25 mouse cellular contexts compared by ENCODE assay signal in the genomic region with DNA sequence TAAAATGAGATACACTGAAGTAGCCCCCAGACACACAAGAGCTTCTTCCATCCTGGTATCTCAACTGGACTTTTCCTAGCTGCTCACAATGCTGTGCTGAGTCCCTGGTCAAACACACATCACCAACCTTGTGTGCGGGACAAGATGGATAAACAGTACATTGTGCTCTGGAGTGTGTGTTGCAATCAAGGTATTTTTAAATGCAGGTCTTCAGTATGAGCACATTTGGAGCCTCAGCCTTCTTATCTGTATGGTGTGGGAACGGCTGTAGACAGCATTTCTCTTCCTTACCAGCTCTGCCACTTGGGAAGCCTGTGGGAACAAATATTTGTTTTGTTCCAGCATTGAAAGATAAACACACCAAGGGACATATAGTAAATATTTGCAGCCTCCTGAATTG.
A peak's percentile ranks its signal among the peaks of the same experiment; 100 is the strongest.
DNase-seq lines count a peak whose midpoint lies in the region; ATAC-seq and TF ChIP-seq lines count a peak whose summit lies in the region.
"Had no signal": no experiment of that assay in that cellular context is flagged by ENCODE, and none has a peak within 500 bp of the region (broad histone marks: within the 10 kb centered on the region; RNA-seq: fewer than 3 reads in every experiment).

No protein-coding gene starts in this region.

- no peaks in the 10 kb centered on the region for H3K36me3 ChIP-seq in liver, adult 2 months (ENCODE audit: control insufficient read depth, insufficient read depth, low read length)
- H3K36me3 ChIP-seq in liver, embryonic 12.5 days = no peaks in the 10 kb centered on the region
- no peaks in the 10 kb centered on the region for H3K36me3 ChIP-seq in lung, postnatal 0 days (ENCODE audit: insufficient read depth, low read length)
- H3K36me3 ChIP-seq in liver, postnatal 0 days (replicated peaks; ENCODE audit: insufficient read depth, low read length) = no peaks in the 10 kb centered on the region
- H3K36me3 ChIP-seq: embryonic facial prominence, embryonic 10.5 days; embryonic facial prominence, embryonic 13.5 days; forebrain, embryonic 12.5 days; forebrain, embryonic 15.5 days; heart, embryonic 10.5 days; heart, embryonic 13.5 days; hindbrain, embryonic 12.5 days; hindbrain, embryonic 15.5 days had no signal

- peaks cover 25% of the 10 kb centered on the region for H3K4me1 ChIP-seq in liver, adult 2 months (ENCODE audit: control insufficient read depth, insufficient read depth, low read length)
- H3K4me1 ChIP-seq in liver, embryonic 12.5 days = 0 out of 2 replicates have a peak, but pooled peaks cover 2% of the 10 kb centered on the region
- H3K4me1 ChIP-seq in lung, postnatal 0 days (ENCODE audit: insufficient read depth, low read depth, low read length) = no peaks in the 10 kb centered on the region
- H3K4me1 ChIP-seq in liver, postnatal 0 days (ENCODE audit: insufficient read depth) = peaks cover 10% of the 10 kb centered on the region
- H3K4me1 ChIP-seq: embryonic facial prominence, embryonic 10.5 days; embryonic facial prominence, embryonic 13.5 days; forebrain, embryonic 12.5 days; forebrain, embryonic 15.5 days; hindbrain, embryonic 12.5 days; hindbrain, embryonic 15.5 days had no signal

- H3K27me3 ChIP-seq in liver, adult 2 months (ENCODE audit: control insufficient read depth, insufficient read depth, low read length) = no peaks in the 10 kb centered on the region
- no peaks in the 10 kb centered on the region for H3K27me3 ChIP-seq in liver, embryonic 12.5 days (replicated peaks)
- H3K27me3 ChIP-seq in lung, postnatal 0 days (replicated peaks; ENCODE audit: insufficient read depth, low read length) = no peaks in the 10 kb centered on the region
- no peaks in the 10 kb centered on the region for H3K27me3 ChIP-seq in liver, postnatal 0 days (ENCODE audit: insufficient read depth, low read length)
- H3K27me3 ChIP-seq: embryonic facial prominence, embryonic 13.5 days; forebrain, embryonic 12.5 days; forebrain, embryonic 15.5 days; heart, embryonic 13.5 days; hindbrain, embryonic 12.5 days; hindbrain, embryonic 15.5 days had no signal

- no peak overlapping the region for H3K4me3 ChIP-seq in liver, adult 2 months (ENCODE audit: insufficient read depth, low read depth, low read length)
- H3K4me3 ChIP-seq in liver, embryonic 12.5 days = no peak overlapping the region
- H3K4me3 ChIP-seq in lung, postnatal 0 days (ENCODE audit: low read depth, low read length) = no peak overlapping the region
- H3K4me3 ChIP-seq in liver, postnatal 0 days (ENCODE audit: low read depth, low read length) = no peak overlapping the region
- H3K4me3 ChIP-seq: embryonic facial prominence, embryonic 10.5 days; embryonic facial prominence, embryonic 13.5 days; erythroblast, embryonic 14.5 days; forebrain, embryonic 12.5 days; forebrain, embryonic 15.5 days; heart, embryonic 10.5 days; heart, embryonic 13.5 days; hindbrain, embryonic 12.5 days; hindbrain, embryonic 15.5 days had no signal

- H3K4me2 ChIP-seq in liver, embryonic 12.5 days = no peak overlapping the region
- no peak overlapping the region for H3K4me2 ChIP-seq in lung, postnatal 0 days (replicated peaks; ENCODE audit: low read depth, low read length)
- H3K4me2 ChIP-seq in liver, postnatal 0 days (ENCODE audit: low read depth, low read length) = no peak overlapping the region
- H3K4me2 ChIP-seq: embryonic facial prominence, embryonic 13.5 days; forebrain, embryonic 12.5 days; forebrain, embryonic 15.5 days; heart, embryonic 13.5 days; hindbrain, embryonic 12.5 days; hindbrain, embryonic 15.5 days had no signal

- peak overlapping the region; percentile 37; the same call in 1 of the 2 replicates for H3K27ac ChIP-seq in liver, adult 2 months (replicated peaks; ENCODE audit: insufficient read depth, low read depth, low read length)
- no peak overlapping the region for H3K27ac ChIP-seq in liver, embryonic 12.5 days
- 0 out of 2 replicates have a peak overlapping the region, but pooled peaks have one; percentile 47 for H3K27ac ChIP-seq in lung, postnatal 0 days (ENCODE audit: low read length)
- peak overlapping the region; percentile 84 for H3K27ac ChIP-seq in liver, postnatal 0 days (ENCODE audit: low read depth)
- H3K27ac ChIP-seq: embryonic facial prominence, embryonic 10.5 days; embryonic facial prominence, embryonic 13.5 days; forebrain, embryonic 12.5 days; forebrain, embryonic 15.5 days; heart, embryonic 10.5 days; hindbrain, embryonic 12.5 days; hindbrain, embryonic 15.5 days had no signal

- DNase-seq in liver, adult 2 months (ENCODE audit: extremely low read depth, low read depth, low spot score) = peak; percentile 87
- DNase-seq in lung, postnatal 0 days (ENCODE audit: low spot score) = no peak
- DNase-seq in lung, postnatal 10 days = no peak
- peak; percentile 20 for DNase-seq in liver, postnatal 0 days
- no peak for DNase-seq in adrenal gland, adult 8-10 months
- DNase-seq: adrenal gland, adult 2 months; adrenal gland, postnatal 25 days; cerebellum, adult 11-12 months; cerebellum, adult 8-10 months; cerebellum, postnatal 10 days; cerebellum, postnatal 36 days; embryo, embryonic 11 days; gastrocnemius, postnatal 25 days; heart, adult 18-20 months had no signal

- TF ChIP-seq POLR2A in liver, adult 2 months (IDR thresholded peaks at IDR 0.05; ENCODE audit: extremely low read depth, insufficient read depth, low read length) = no peak

- TF ChIP-seq EP300 in lung, postnatal 0 days (IDR thresholded peaks at IDR 0.05) = peak; percentile 65; the same call in 1 of the 2 replicates
- peak; percentile 39; the same call in 1 of the 2 replicates for TF ChIP-seq EP300 in liver, postnatal 0 days (IDR thresholded peaks at IDR 0.05; ENCODE audit: low read depth)

- 19% methylated on average over 2 of the region's 2 CpGs for WGBS in liver, adult 2 months
- 47% methylated on average over 2 of the region's 2 CpGs for WGBS in liver, embryonic 12.5 days (ENCODE audit: insufficient replicate concordance)
- WGBS in lung, postnatal 0 days = 32% methylated on average over 2 of the region's 2 CpGs
- WGBS in liver, postnatal 0 days (ENCODE audit: insufficient replicate concordance) = 41% methylated on average over 2 of the region's 2 CpGs

- 0 out of 2 replicates have a peak, but pooled peaks cover 2% of the 10 kb centered on the region for H3K79me2 ChIP-seq in liver, adult 2 months (ENCODE audit: control insufficient read depth, insufficient read depth, low read length)

- H3K9me3 ChIP-seq in liver, embryonic 12.5 days (replicated peaks) = no peaks in the 10 kb centered on the region
- no peaks in the 10 kb centered on the region for H3K9me3 ChIP-seq in lung, postnatal 0 days (ENCODE audit: low read length)
- no peaks in the 10 kb centered on the region for H3K9me3 ChIP-seq in liver, postnatal 0 days (ENCODE audit: low read length)
- H3K9me3 ChIP-seq: embryonic facial prominence, embryonic 10.5 days; embryonic facial prominence, embryonic 13.5 days; forebrain, embryonic 12.5 days; forebrain, embryonic 15.5 days; heart, embryonic 10.5 days; heart, embryonic 13.5 days; hindbrain, embryonic 12.5 days; hindbrain, embryonic 15.5 days had no signal

- no peak overlapping the region for H3K9ac ChIP-seq in liver, adult 2 months (ENCODE audit: low read depth, low read length)
- no peak overlapping the region for H3K9ac ChIP-seq in liver, embryonic 12.5 days
- H3K9ac ChIP-seq in lung, postnatal 0 days (replicated peaks; ENCODE audit: low read depth) = no peak overlapping the region
- no peak overlapping the region for H3K9ac ChIP-seq in liver, postnatal 0 days (replicated peaks)
- H3K9ac ChIP-seq: embryonic facial prominence, embryonic 13.5 days; forebrain, embryonic 12.5 days; forebrain, embryonic 15.5 days; heart, embryonic 13.5 days; hindbrain, embryonic 12.5 days; hindbrain, embryonic 15.5 days had no signal

- no peak for ATAC-seq in liver, embryonic 12.5 days
- ATAC-seq in lung, postnatal 0 days = peak; percentile 55
- peak; percentile 44 for ATAC-seq in liver, postnatal 0 days
- ATAC-seq: CD4-positive, CD25-positive, alpha-beta regulatory T cell, adult 4 months; forebrain, embryonic 15.5 days had no signal

- TF ChIP-seq CTCF in liver, adult 2 months (IDR thresholded peaks at IDR 0.05; ENCODE audit: low read depth, low read length) = no peak
- no peak for TF ChIP-seq CTCF in lung, postnatal 0 days (IDR thresholded peaks at IDR 0.05)
- no peak for TF ChIP-seq CTCF in liver, postnatal 0 days (IDR thresholded peaks at IDR 0.05; ENCODE audit: low read depth)

Comparison
In these comparisons a context has a peak if more than half of its experiments do, and no peak if none do; other contexts are left out.
1. DNase-seq: peak in liver, adult 2 months (single experiment) and liver, postnatal 0 days (single experiment); none in lung, postnatal 0 days (single experiment), lung, postnatal 10 days (single experiment) and adrenal gland, adult 8-10 months (single experiment).